Mouse (Mus musculus) thymus, adult 18-20 months (tissue): ENCODE measurements around the gene Zfp260.
"Not testable (repeated sequence)": the region's sequence is repeated elsewhere in the genome, so short reads cannot be mapped to it uniquely, and the experiment has no call there.

Experiments used
- DNase-seq, 2 experiments: peaks; one replicate each; pipeline ENCODE4 v3.0.0; 2022; ENCODE audit warnings: mixed read lengths in 2 of 2

Zfp260 gene

DNA sequence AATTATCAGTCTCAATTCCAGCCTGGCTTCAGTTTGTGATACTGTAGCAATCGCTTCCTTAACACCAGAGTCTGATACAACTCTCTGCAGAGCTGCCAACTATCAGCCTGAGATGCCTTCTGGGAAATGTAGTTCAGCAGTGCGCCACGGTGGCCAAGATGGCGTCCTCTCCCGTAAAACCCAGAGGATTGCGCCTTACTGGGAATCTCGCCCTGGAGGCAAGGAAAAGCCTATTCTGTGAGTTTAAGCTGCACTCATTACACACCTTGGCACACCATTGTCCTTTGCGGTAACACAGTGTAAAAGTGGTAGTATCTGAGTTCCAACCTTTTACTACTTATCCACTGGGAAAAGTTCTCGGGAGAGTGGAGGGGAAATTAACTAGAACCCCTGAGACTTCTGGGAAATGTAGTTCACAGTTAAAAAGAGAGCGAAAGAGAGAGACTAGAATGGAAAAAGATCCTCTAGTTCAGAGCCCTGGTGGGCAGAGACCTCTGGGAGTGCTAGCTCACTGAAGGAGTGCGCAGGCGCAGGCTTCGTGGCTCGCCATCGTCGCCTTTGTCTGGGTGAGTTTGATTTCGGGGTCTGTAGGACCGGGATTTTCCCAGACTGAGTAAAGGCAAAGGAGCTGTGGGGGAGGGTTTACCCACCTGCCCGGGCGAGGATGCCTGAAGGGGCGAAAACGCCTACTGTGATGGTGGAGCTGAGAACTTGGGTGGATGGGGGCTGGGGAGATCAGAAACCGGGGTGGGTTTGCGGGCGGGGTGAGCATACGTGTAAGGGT is at the start of gene Zfp260:
Gene Zfp260 (plus strand): TSS at position 132 of the 784 bp plus-strand sequence.
- peak; percentile 82 to 90 for DNase-seq

DNA sequence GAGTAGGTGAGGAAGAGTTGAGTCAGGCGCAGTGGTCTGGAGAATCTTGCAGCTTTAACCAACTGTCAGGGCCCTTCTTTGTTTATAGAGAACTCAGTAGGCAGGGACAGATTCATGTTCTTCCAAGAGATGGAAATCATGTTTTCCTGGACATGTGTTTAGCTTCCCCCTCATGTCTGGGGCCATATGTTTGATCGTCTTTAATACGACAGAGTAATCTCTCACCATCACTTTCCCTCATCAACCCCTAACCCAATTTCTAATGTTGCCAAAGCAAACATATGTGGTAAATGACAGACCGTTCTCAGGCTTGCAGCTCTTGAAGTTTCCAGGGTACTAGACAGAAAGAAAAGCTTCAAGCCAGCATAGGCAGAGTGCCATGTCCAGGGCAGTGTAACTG is 46.5 kb upstream of the Zfp260 start:
- DNase-seq, result no peak

- DNase-seq, result peak; percentile 82 to 87
These were observed 43.6 kb upstream of the Zfp260 start, which contains the start of gene Zfp14 for GRCm38 (mm10) chr7:30050882-30051548. TSS of gene Zfp14 (minus strand) at chr7:30051380.

- DNase-seq, result no peak
These were observed 41.0 kb upstream of the Zfp260 start for GRCm38 (mm10) chr7:30053591-30053990.

- no peak for DNase-seq
These were observed 34.2 kb upstream of the Zfp260 start for GRCm38 (mm10) chr7:30060341-30060740.

DNA sequence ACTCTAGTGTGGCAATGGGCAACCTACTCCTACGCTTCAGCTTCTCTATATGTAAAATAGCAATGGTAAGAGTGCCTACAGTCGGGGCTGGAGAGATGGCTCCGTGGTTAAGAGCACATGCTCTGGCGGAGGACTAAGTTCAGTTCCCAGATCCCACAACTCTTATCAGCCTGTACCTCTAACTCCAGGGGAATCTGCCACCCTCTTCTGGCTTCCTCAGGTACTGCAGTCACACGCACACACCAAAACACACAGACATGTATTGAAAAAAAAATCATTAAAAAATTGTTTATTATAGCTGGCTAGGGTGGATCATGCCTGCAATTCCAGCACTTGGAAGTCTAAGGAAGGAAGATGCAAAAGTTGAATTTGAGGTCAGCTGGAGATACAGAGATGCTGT is 32.1 kb upstream of the Zfp260 start:
- DNase-seq, result no peak

- no peak for DNase-seq
These were observed 30.0 kb upstream of the Zfp260 start for GRCm38 (mm10) chr7:30064622-30065021.

DNA sequence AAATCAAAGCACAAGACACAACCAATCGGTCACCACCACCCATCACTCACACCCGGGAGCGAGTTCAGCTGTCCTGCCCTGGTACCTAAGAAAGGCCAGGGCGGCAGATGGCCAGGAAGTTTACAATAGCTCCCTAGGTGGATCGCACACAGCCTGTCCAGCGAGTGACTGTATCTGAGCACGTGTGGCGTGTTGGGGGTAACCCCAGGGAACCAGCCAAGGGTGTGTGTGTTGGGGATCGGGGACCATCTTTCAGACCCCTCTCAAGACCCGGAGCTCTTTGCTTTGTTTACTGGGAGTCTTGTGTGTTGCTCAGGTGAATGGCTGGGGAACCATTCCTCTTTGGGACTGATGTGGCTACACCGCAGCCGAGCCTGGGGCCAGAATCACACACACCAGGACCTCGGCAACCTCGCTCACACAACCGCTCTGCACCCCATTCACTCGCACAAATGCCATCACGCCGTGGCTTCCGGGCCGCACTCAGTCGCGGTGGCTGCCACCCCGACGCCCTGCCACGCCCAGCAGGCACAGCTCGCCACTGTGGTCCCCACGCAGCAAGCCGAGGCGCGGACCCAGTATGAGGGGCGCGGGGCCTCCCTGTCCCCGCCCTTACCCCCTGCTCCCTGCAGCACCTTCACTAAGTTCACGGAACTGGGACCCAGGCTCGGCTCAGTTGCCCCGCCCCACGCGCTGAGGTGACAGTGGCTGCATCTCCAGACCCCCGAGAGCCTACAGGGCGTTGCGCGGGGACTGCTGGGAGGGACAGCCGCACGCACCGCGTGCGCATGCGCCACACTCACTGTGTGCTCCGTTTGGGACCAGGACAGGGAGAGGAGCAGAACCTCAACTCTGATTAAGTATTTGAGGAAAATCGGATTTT is 22.2 kb upstream of the Zfp260 start, which contains the start of gene Zfp82:
Gene Zfp82 (minus strand): TSS at position 755 of the 883 bp plus-strand sequence.
- peak; percentile 83 to 88 for DNase-seq

GRCm38 (mm10) chr7:30086524-30086923 is 8.1 kb upstream of the Zfp260 start:
- DNase-seq, result no peak

DNA sequence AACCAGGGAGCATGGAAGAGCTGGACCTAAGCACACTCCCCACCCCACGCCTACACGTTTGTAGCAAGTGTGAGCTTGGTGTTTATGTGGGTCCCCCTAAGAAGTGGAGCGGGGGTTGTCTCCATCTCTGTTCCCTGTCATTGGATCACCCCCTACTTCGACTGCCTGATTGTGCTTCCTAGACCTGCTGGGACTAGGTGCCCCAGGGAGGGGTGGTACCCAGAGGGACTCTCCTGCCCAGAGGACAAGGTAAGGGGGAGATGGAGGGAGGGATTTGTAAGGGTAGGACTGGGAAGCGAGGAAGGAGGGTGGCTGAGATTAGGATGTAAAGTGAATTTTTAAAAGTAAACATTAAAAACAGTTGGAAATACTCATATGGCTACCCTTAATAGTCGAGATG is 5.2 kb upstream of the Zfp260 start:
- DNase-seq, result no peak

GRCm38 (mm10) chr7:30090092-30090969 is 4.2 kb upstream of the Zfp260 start, which contains the start of the genes Gm26920 and Zfp566:
TSS of gene Gm26920 (minus strand) at chr7:30090410.
TSS of gene Zfp566 (minus strand) at chr7:30090527.
- peak; percentile 94 to 97 for DNase-seq

DNA sequence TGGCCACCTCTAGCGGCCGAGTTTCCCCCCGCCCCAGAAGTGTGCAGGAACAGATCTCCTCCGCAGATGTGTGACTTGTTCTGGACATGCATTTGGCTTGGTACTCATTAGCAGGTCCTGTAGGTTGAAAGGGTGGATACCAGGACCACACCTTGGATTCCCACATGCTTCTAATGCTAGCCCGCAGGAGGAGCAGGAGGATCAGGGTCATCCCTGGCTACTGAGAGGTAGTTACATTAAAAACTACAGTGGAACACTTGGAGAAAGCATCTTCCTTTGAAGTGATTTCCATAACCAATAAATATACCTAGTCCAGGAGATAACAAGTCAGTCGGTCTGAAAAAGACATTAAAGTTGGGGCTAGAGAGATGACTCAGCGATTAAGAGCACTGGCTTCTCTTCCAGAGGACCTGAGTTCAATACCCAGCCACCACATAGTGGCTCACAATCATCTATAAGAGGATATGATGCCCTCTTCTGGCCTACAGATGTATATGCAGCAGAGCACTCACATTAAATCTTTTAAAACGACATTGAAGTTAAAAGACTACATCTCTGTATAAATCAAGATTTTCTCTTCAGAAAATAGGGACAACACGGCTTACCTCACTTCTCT is 3.5 kb upstream of the Zfp260 start:
- DNase-seq, result no peak

- DNase-seq, result no peak
These were observed 1.9 kb upstream of the Zfp260 start for GRCm38 (mm10) chr7:30092666-30093065.

DNA sequence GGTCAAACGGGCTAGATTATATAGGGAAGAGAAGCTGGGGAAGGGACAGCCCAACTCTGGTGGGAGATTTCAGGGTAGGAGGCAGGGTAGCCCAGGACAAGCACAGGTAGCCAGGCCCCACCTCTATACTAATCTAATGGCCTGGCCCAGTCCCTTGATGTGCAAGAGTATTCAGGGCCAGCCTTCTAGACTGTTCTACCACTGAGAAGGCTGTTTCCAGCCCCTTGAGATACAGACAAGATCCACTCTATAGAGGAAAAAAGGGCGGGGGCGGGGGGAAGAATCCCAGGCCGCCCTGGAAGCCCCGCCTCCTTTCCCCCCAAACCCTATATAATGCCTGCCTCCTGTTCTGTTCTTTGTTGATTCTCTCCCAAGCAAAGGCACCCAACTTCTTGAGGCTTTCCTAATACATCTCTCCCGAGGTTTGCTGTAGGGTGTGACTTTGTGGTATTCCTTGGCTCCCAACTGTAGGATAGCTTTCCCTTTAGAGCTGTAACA is 610 bp upstream of the Zfp260 start:
- DNase-seq, result no peak

DNA sequence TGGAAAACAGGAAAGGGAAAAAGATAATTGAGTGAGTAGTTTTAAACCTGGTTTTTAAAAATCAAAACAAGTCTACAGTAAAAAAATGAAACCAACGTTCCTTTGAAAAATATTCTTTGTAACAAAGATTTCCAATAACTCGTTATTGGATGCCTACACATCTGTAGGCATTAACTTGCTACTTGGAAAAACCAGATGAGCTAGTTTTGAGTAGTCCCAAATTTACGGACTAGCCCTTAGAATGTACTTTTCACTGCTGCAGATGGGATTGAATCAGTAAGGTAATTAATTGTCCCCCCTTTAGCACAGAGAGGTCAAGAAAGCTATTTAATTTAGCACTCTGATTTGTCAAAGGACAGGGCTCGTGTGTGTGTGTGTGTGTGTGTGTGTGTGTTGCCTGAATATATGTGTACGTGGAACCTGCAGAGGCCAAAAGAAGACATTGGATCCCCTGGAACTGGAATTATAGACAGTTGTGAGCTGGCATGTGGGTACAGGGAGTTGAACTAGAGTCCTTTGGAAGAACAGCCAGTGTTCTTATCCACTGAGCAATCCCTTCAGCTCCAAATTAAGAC is 1.1 kb downstream of the Zfp260 start:
- no peak for DNase-seq

DNA sequence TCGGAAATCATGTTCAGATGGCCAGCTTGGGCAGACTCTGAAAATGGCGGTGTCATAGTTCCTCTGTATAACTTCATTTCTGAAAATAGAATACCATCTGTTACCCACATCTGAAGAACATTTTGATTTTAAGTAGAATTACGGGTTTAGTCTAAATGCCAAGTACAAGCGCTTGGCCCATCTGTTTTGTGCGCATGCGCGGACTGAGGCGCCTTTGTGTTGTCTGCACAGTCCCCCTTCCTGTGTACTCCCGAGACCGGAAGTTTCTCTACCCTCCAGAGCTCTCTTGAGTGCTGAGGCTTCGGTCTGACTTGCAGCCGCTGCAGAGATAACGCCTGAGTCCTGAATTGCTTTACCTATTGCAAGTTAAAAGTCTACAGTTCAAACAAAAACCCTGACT is 4.7 kb downstream of the Zfp260 start:
- peak; percentile 60 to 75 for DNase-seq

DNA sequence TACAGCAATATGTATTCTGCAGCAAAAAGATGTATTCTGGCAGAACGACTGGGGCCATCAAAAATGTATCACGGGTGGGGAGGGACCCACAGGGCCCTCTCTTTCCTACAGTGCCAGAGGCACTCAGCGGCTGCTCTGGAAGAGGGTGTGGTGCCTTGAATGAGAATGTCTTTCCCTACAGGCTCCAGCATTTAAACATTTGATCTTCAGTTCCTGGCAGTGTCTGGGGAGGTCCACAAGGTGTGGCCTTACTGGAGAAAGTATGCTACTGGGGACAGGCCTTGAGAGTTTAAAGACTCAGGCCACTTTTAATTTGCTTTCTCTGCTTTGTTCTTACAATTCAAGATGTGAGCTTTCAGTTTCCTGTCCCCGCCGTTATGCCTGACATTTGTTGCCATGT is 21.5 kb downstream of the Zfp260 start:
- DNase-seq, result no peak

DNA sequence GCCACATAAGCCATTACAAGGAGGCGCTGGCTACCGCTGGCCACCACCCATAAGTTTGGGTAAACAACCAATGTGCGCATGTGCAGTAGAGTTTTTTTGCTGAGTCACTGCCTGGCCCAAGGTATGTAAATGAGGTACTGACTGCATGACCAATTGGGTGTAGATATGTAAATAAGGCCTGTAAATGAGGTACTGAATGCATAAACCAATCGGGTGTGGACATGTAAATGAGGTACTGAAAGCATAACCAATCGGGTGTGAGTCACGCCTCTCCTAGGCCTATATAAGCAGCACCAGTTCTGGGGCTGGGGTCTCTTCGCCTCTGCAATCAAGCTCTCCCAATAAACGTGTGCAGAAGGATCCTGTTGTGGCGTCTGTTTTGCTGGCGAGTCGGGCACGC is 23.4 kb downstream of the Zfp260 start:
- not testable (repeated sequence) for DNase-seq

DNA sequence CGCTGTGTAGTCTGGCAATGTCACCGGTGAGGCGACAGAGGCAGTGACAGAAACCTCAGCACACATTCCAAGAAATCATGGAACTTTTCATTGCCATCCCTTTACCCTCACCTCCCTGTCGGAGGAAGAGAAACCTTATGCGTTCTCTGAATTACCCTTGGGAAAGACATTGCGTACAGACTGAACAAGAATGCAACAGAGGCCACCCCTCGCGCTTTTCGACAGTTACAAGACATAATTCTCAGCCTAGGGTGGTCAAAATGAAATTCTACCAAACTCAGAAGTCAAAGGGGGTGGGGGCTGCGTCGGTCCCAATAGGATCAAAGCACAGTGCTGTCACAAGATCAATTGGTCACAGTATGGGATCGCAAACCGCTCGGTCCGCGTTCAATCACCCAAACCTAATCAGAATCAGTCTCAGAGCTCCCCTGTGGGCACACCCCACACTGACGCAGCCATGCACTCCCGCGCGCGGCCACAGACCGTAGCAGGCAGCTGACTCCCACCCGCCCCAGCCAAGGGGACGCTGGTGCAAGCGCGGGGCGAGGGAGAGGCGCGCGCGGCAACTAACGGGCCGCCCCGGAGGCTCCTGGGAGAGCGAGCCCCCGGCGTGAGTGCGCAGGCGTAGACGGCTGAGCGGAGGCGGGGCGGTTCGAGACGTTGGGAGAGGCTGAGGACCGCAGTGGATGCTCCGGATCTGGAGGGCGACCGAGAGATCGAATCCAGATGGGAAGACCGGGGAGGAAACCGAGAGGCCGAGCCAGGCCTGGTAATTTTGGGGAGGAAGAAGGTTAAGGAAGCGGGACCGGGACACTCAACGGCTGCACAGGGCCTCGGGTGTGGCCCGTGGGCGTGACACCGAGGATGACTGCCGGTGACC is 27.0 kb downstream of the Zfp260 start, which contains the start of gene Zfp382:
Gene Zfp382 (plus strand): TSS at position 635 of the 880 bp plus-strand sequence.
- peak; percentile 85 for DNase-seq

GRCm38 (mm10) chr7:30122188-30122530 is 27.6 kb downstream of the Zfp260 start:
- no peak for DNase-seq
